In genomic region chrX:170009801-170010221, GRCm38 (mm10) we compare ENCODE assay signal across 8 mouse cellular contexts. TPM values are rescaled to one million over a fixed set of nuclear protein-coding genes. Genes with fewer than 3 reads are reported as not detected.
DNase-seq lines count a peak whose midpoint lies in the region; ATAC-seq lines count a peak whose summit lies in the region.
"Not testable (repeated sequence)": the region's sequence is repeated elsewhere in the genome, so short reads cannot be mapped to it uniquely, and the experiment has no call there.

No protein-coding gene starts in this region.

- H3K4me1 ChIP-seq in embryonic facial prominence, embryonic 10.5 days, result peaks cover 21% of the 10 kb centered on the region
- not testable (repeated sequence) for H3K4me1 ChIP-seq in intestine, embryonic 16.5 days (ENCODE audit: control insufficient read depth, insufficient read depth, low read length)

- peaks cover 17% of the 10 kb centered on the region for H3K36me3 ChIP-seq in embryonic facial prominence, embryonic 10.5 days (replicated peaks)
- peaks cover 14% of the 10 kb centered on the region for H3K36me3 ChIP-seq in intestine, embryonic 16.5 days (ENCODE audit: control insufficient read depth, insufficient read depth, low read length)

- not testable (repeated sequence) for H3K27me3 ChIP-seq in embryonic facial prominence, embryonic 10.5 days (replicated peaks; ENCODE audit: low read depth, poor library complexity, severe bottlenecking); intestine, embryonic 16.5 days (replicated peaks; ENCODE audit: control insufficient read depth, insufficient read depth, low read length)

- intact Hi-C loops in left cerebral cortex, postnatal 25 days (cut with DNase I), result not testable (repeated sequence)

- H3K27ac ChIP-seq in embryonic facial prominence, embryonic 10.5 days (replicated peaks), result peak overlapping the region; percentile 87
- peak overlapping the region; percentile 73; the same call in 1 of the 2 replicates for H3K27ac ChIP-seq in intestine, embryonic 16.5 days (ENCODE audit: low read length)

- H3K9ac ChIP-seq in intestine, embryonic 16.5 days (ENCODE audit: low read depth, low read length), result peak overlapping the region; percentile 74

- WGBS in embryonic facial prominence, embryonic 10.5 days, result 56% methylated on average over 25 of the region's 25 CpGs
- 54% methylated on average over 25 of the region's 25 CpGs for WGBS in intestine, embryonic 16.5 days

- DNase-seq in adrenal gland, postnatal 10 days, result peak; percentile 99
- DNase-seq in embryonic facial prominence, embryonic 10.5 days (ENCODE audit: low spot score), result peak; percentile 96
- peak; percentile 100 for DNase-seq in gastrocnemius, postnatal 4 days (ENCODE audit: low spot score in 2 of 2)
- peak; percentile 100 for DNase-seq in left cerebral cortex, postnatal 25 days (ENCODE audit: low spot score in 2 of 2)
- DNase-seq in mesoderm, embryonic 11.5 days (ENCODE audit: low read depth, low spot score), result peak; percentile 100
- peak; percentile 100 for DNase-seq in right cerebral cortex, postnatal 36 days (ENCODE audit: low spot score in 2 of 2)
- peak; percentile 99 to 100 for DNase-seq in urinary bladder, postnatal 4 days (ENCODE audit: low spot score in 2 of 2)

- not testable (repeated sequence) for H3K4me2 ChIP-seq in intestine, embryonic 16.5 days (ENCODE audit: low read depth, low read length)

- H3K4me3 ChIP-seq in embryonic facial prominence, embryonic 10.5 days, result peak overlapping the region; percentile 56
- H3K4me3 ChIP-seq in intestine, embryonic 16.5 days (ENCODE audit: low read length), result peak overlapping the region; percentile 52

- H3K9me3 ChIP-seq in embryonic facial prominence, embryonic 10.5 days, result peaks cover 50% of the 10 kb centered on the region
- H3K9me3 ChIP-seq in intestine, embryonic 16.5 days (ENCODE audit: control insufficient read depth, low read length), result peaks cover 36% of the 10 kb centered on the region

- peak; percentile 98 for ATAC-seq in intestine, embryonic 16.5 days

RNA-seq across cellular contexts. Expression of gene Gm21887, which starts 0.4 kb away (rescaled TPM):
- 100 to 1,000 TPM; 102 to 237 TPM for total RNA-seq in adrenal gland, postnatal 10 days (2021)
- polyA plus RNA-seq in embryonic facial prominence, embryonic 10.5 days (2016; fragmentation: Nextera tagmentation; extraction: Ambion mirVana), result 259 and 324 TPM in 2 replicates
- total RNA-seq in gastrocnemius, postnatal 4 days (2021), result 100 to 1,000 TPM in 1 of 2 experiments, 10 to 100 TPM in 1; 93.0 to 116 TPM
- polyA plus RNA-seq in intestine, embryonic 16.5 days (2015; fragmentation: Nextera tagmentation; extraction: Ambion mirVana), result 111 and 149 TPM in 2 replicates
- 100 to 1,000 TPM; 175 to 177 TPM for total RNA-seq in left cerebral cortex, postnatal 25 days (2021)

Comparison
In these comparisons a context has a peak if more than half of its experiments do, and no peak if none do; other contexts are left out.
1. Peak in every context shown above with its lines: DNase-seq, ATAC-seq, H3K4me3 ChIP-seq and H3K27ac ChIP-seq.